Mouse (Mus musculus): ENCODE results near the gene Tfpi2. TPM values are rescaled to one million over a fixed set of nuclear protein-coding genes. Genes with fewer than 3 reads are reported as not detected.

The Tfpi2 gene
- polyA plus RNA-seq, 1 experiment from 2014 or later: 6.9 TPM

DNA sequence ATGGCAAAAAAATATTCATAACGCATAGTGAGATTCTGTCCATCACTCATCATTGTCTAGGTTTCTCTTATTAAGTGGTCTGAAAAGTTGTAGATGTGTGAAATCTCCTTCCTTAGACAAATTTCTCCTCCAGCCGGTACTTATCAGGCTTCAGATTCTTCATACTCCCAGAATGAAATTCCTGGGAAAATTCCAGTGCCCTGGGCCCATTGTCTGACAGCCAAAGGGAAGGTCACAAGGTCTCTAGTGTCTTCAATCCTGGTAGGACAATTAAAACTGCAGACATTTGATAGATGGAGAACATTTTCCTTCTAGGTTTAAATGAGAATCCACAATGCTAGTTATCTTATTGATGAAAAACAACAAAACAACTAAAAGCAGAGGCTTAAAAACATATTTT lies 53.1 kb downstream of the Tfpi2 start:
- no peaks in the 10 kb centered on the region for H3K4me1 ChIP-seq (ENCODE audit: insufficient read depth, low read depth, low read length)
- H3K4me2 ChIP-seq (replicated peaks; ENCODE audit: low read depth, low read length): no peak overlapping the region
- H3K4me3 ChIP-seq (ENCODE audit: low read depth, low read length): no peak overlapping the region
- H3K36me3 ChIP-seq (ENCODE audit: insufficient read depth, low read length): no peaks in the 10 kb centered on the region
- no peaks in the 10 kb centered on the region for H3K9me3 ChIP-seq (ENCODE audit: low read length)
- ATAC-seq (0 out of 2 replicates have a peak, but pooled peaks have one; percentile 46), DNase-seq (ENCODE audit: low spot score) (peak; percentile 33)
- TF ChIP-seq EP300 (IDR thresholded peaks at IDR 0.05) (no peak), CTCF (IDR thresholded peaks at IDR 0.05) (no peak)
- no peaks in the 10 kb centered on the region for H3K27me3 ChIP-seq (replicated peaks; ENCODE audit: insufficient read depth, low read length)
- WGBS: 37% methylated on average over 2 of the region's 2 CpGs
- no peak overlapping the region for H3K27ac ChIP-seq (ENCODE audit: low read length)
- no peak overlapping the region for H3K9ac ChIP-seq (replicated peaks; ENCODE audit: low read depth)

DNA sequence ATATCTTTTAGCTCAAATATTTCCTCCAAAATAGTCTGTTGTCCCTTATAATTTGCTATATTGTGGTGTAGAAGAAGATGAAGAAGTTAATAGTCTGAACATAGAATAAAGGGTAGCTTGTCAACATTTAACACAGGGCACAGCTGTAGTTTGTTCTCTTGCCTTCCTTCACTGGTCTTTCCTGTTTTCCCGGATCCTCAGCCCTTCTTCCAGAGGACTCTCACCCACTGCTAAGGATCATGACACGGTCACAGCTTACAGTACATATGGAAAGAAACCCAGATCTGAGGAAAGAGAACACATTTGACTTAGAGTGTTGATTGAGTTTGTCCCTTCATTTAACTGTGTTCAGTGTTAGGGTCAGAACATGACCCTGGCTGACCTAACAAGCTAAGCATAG lies 53.7 kb downstream of the Tfpi2 start:
- no peak overlapping the region for H3K27ac ChIP-seq (ENCODE audit: low read length)
- H3K27me3 ChIP-seq (replicated peaks; ENCODE audit: insufficient read depth, low read length): no peaks in the 10 kb centered on the region
- H3K4me3 ChIP-seq (ENCODE audit: low read depth, low read length): no peak overlapping the region
- H3K36me3 ChIP-seq (ENCODE audit: insufficient read depth, low read length): no peaks in the 10 kb centered on the region
- H3K9ac ChIP-seq (replicated peaks; ENCODE audit: low read depth): no peak overlapping the region
- H3K4me1 ChIP-seq (ENCODE audit: insufficient read depth, low read depth, low read length): no peaks in the 10 kb centered on the region
- TF ChIP-seq EP300 (IDR thresholded peaks at IDR 0.05): no peak
- TF ChIP-seq CTCF (IDR thresholded peaks at IDR 0.05): no peak
- DNase-seq (ENCODE audit: low spot score): peak; percentile 19
- H3K4me2 ChIP-seq (replicated peaks; ENCODE audit: low read depth, low read length): no peak overlapping the region
- 11% methylated on average over 2 of the region's 2 CpGs for WGBS
- H3K9me3 ChIP-seq (ENCODE audit: low read length): no peaks in the 10 kb centered on the region
- ATAC-seq: no peak

- no peak overlapping the region for H3K4me2 ChIP-seq (replicated peaks; ENCODE audit: low read depth, low read length)
- WGBS: 58% methylated on average over 4 of the region's 4 CpGs
- H3K4me3 ChIP-seq (ENCODE audit: low read depth, low read length): no peak overlapping the region
- DNase-seq (ENCODE audit: low spot score) (no peak), ATAC-seq (no peak)
- no peak overlapping the region for H3K9ac ChIP-seq (replicated peaks; ENCODE audit: low read depth)
- no peaks in the 10 kb centered on the region for H3K4me1 ChIP-seq (ENCODE audit: insufficient read depth, low read depth, low read length)
- no peaks in the 10 kb centered on the region for H3K9me3 ChIP-seq (ENCODE audit: low read length)
- no peak for TF ChIP-seq EP300 (IDR thresholded peaks at IDR 0.05)
- TF ChIP-seq CTCF (IDR thresholded peaks at IDR 0.05): no peak
- H3K27ac ChIP-seq (ENCODE audit: low read length): no peak overlapping the region
- no peaks in the 10 kb centered on the region for H3K36me3 ChIP-seq (ENCODE audit: insufficient read depth, low read length)
- H3K27me3 ChIP-seq (replicated peaks; ENCODE audit: insufficient read depth, low read length): no peaks in the 10 kb centered on the region
These were observed 62.6 kb downstream of the Tfpi2 start for GRCm38 (mm10) chr6:3926140-3926539.

DNA sequence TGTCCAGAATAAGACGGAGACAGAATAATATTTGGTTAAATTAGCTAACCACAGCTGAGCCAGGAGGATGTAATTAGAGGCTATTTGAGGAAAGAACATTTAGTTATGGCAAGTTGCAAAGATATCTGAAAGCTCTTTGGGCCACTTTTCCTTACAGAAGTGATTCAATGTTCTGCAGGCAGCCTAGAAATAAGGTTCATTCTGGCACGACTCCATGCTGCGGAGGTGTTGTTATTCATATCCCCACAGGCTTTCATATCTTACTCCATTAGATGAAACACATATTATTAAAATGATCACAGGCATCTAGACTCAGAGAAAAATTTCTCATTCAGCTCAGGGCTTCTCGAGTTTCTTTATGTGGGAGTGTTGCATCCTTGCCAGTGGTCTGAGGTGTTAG lies 65.8 kb downstream of the Tfpi2 start:
- H3K4me1 ChIP-seq (ENCODE audit: insufficient read depth, low read depth, low read length): no peaks in the 10 kb centered on the region
- H3K27ac ChIP-seq (ENCODE audit: low read length): no peak overlapping the region
- WGBS: 66% methylated on average over 4 of the region's 4 CpGs
- no peak overlapping the region for H3K9ac ChIP-seq (replicated peaks; ENCODE audit: low read depth)
- TF ChIP-seq EP300 (IDR thresholded peaks at IDR 0.05) (no peak), CTCF (IDR thresholded peaks at IDR 0.05) (no peak)
- no peaks in the 10 kb centered on the region for H3K27me3 ChIP-seq (replicated peaks; ENCODE audit: insufficient read depth, low read length)
- H3K4me3 ChIP-seq (ENCODE audit: low read depth, low read length): no peak overlapping the region
- H3K9me3 ChIP-seq (ENCODE audit: low read length): no peaks in the 10 kb centered on the region
- H3K36me3 ChIP-seq (ENCODE audit: insufficient read depth, low read length): no peaks in the 10 kb centered on the region
- DNase-seq (ENCODE audit: low spot score): no peak
- no peak overlapping the region for H3K4me2 ChIP-seq (replicated peaks; ENCODE audit: low read depth, low read length)
- no peak for ATAC-seq

GRCm38 (mm10) chr6:3916015-3916414 lies 72.7 kb downstream of the Tfpi2 start:
- 51% methylated on average over 7 of the region's 7 CpGs for WGBS
- DNase-seq (ENCODE audit: low spot score) (no peak), ATAC-seq (no peak)
- Histone ChIP-seq H3K4me2 (replicated peaks; ENCODE audit: low read depth, low read length) (no peak overlapping the region), H3K27me3 (replicated peaks; ENCODE audit: insufficient read depth, low read length) (no peaks in the 10 kb centered on the region), H3K4me3 (ENCODE audit: low read depth, low read length) (no peak overlapping the region), H3K36me3 (ENCODE audit: insufficient read depth, low read length) (no peaks in the 10 kb centered on the region), H3K27ac (ENCODE audit: low read length) (no peak overlapping the region), H3K9me3 (ENCODE audit: low read length) (no peaks in the 10 kb centered on the region), H3K4me1 (ENCODE audit: insufficient read depth, low read depth, low read length) (no peaks in the 10 kb centered on the region), H3K9ac (replicated peaks; ENCODE audit: low read depth) (no peak overlapping the region)
- TF ChIP-seq CTCF (IDR thresholded peaks at IDR 0.05): no peak
- no peak for TF ChIP-seq EP300 (IDR thresholded peaks at IDR 0.05)

Other genes starting within 250 kb of the Tfpi2 start
- gene Calcr, start 224.2 kb downstream of the Tfpi2 start, polyA plus RNA-seq (2015; fragmentation: Nextera tagmentation; extraction: Ambion mirVana): 0.11 TPM in 1 of 2 replicates, not detected in the other
- not detected in 2 replicates for gene Gngt1, start 4.9 kb upstream of the Tfpi2 start, polyA plus RNA-seq (2015; fragmentation: Nextera tagmentation; extraction: Ambion mirVana)
- gene Gng11, start 15.0 kb upstream of the Tfpi2 start, polyA plus RNA-seq (2015; fragmentation: Nextera tagmentation; extraction: Ambion mirVana): 224 and 242 TPM in 2 replicates
- 63.8 and 64.0 TPM in 2 replicates for gene Bet1, start 98.1 kb upstream of the Tfpi2 start, polyA plus RNA-seq (2015; fragmentation: Nextera tagmentation; extraction: Ambion mirVana)